Mouse (Mus musculus) heart, postnatal 0 days (tissue): Measurements from ENCODE around the gene Vamp3. TPM values are rescaled to one million over a fixed set of nuclear protein-coding genes. Genes with fewer than 3 reads are reported as not detected.

Experiments
- ATAC-seq: fragments of 200-750 bp; cut with Nextera tagmentation; 2 replicates; pipeline ENCODE4 v1.8.0; 2017; ENCODE audit warnings: low read depth, moderate number of reproducible peaks, moderate library complexity; ENCODE audit not compliant: insufficient read depth
- DNase-seq: peaks from one replicate; pipeline ENCODE4 v3.0.0-alpha.2; 2016; ENCODE audit warnings: low spot score
- H3K27ac ChIP-seq: fragments of 300-500 bp; sonication (generic); 2 replicates; pipeline ENCODE4 v1.5.1; 2014; ENCODE audit warnings: low read depth, mild to moderate bottlenecking
- H3K27me3 ChIP-seq: fragments of 300-500 bp; sonication (generic); 2 replicates; pipeline ENCODE4 v1.6.1; 2014; ENCODE audit warnings: low read length, mixed read lengths; ENCODE audit not compliant: control insufficient read depth, insufficient read depth
- H3K36me3 ChIP-seq: fragments of 300-500 bp; sonication (generic); replicated peaks from 2 replicates; pipeline ENCODE4 v1.6.1; 2014; ENCODE audit warnings: low read length, mixed read lengths; ENCODE audit not compliant: control insufficient read depth, insufficient read depth
- H3K4me1 ChIP-seq: fragments of 300-500 bp; sonication (generic); 2 replicates; pipeline ENCODE4 v1.6.1; 2014; ENCODE audit warnings: antibody characterized with exemption; ENCODE audit not compliant: control insufficient read depth, insufficient read depth
- H3K4me2 ChIP-seq: fragments of 300-500 bp; sonication (generic); 2 replicates; pipeline ENCODE4 v1.6.1; 2014; ENCODE audit warnings: low read depth, mild to moderate bottlenecking, low read length, moderate library complexity
- H3K4me3 ChIP-seq: fragments of 300-500 bp; sonication (generic); 2 replicates; pipeline ENCODE4 v1.5.1; 2014; ENCODE audit warnings: low read depth, low read length
- H3K9ac ChIP-seq: fragments of 300-500 bp; sonication (generic); replicated peaks from 2 replicates; pipeline ENCODE4 v1.6.1; 2014; ENCODE audit warnings: low read depth, low read length, mixed read lengths
- H3K9me3 ChIP-seq: fragments of 300-500 bp; sonication (generic); replicated peaks from 2 replicates; pipeline ENCODE4 v1.6.1; 2016; ENCODE audit warnings: low read length; ENCODE audit not compliant: control insufficient read depth
- CTCF ChIP-seq: IDR thresholded peaks from 2 replicates; pipeline ENCODE4 v1.5.1; 2016; ENCODE audit warnings: antibody characterized with exemption, control low read depth, low read depth
- EP300 ChIP-seq: IDR thresholded peaks from 2 replicates; pipeline ENCODE4 v1.6.1; 2016; ENCODE audit warnings: antibody characterized with exemption, low read depth
- WGBS: fragments of 180-500 bp; shearing (Covaris S2); extraction: QIAGEN DNeasy Blood & Tissue Kit; methylation state at CpG from one replicate; pipeline ENCODE4 v1.1.7; 2014; 5-methylcytosine and 5-hydroxymethylcytosine counted together
- polyA plus RNA-seq: library from polyadenylated mRNA; unstranded; fragments of >200 nt; fragmentation: Nextera tagmentation; extraction: Ambion mirVana; gene quantifications from 2 replicates; pipeline ENCODE4 v1.2.1, GENCODE M21; 2015
- total RNA-seq: library from RNA; depleted of rRNA; stranded (reverse); fragments of >200 nt; gene quantifications from 2 replicates; pipeline ENCODE4 v1.2.3, GENCODE M21; 2014; ENCODE audit warnings: low replicate concordance

The Vamp3 gene
- total and polyA plus RNA-seq, 2 experiments from 2014 or later, result 75.8 to 82.3 TPM

DNA sequence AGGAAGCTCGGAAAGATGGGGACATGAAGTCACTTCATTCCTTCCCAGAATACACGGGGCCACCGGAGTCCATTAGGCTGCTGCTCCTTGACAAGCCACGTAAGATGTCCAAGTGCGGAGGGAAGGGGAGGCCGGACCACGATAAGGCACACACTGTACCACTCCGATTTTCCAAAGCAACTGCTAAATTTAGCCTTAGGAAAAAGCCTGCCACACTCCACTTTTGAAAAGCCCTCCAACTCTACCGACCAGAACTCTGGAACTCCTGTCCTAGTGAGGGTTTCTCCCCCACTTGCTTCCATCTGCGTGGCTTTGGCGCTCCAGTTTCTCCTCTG, 39.3 kb upstream of the Vamp3 start:
- peak overlapping the region; percentile 34 for H3K4me3 ChIP-seq
- peak overlapping the region; percentile 96 for H3K27ac ChIP-seq
- peak overlapping the region; percentile 62 for H3K4me2 ChIP-seq
- peak overlapping the region; percentile 57 for H3K9ac ChIP-seq
- ATAC-seq, result peak; percentile 62
- WGBS, result 27% methylated on average over 11 of the region's 11 CpGs
- TF ChIP-seq CTCF (no peak), EP300 (no peak; the same call in 1 of the 2 replicates)
- peaks cover 28% of the 10 kb centered on the region for H3K4me1 ChIP-seq
- no peaks in the 10 kb centered on the region for H3K27me3 ChIP-seq
- no peaks in the 10 kb centered on the region for H3K9me3 ChIP-seq
- H3K36me3 ChIP-seq, result 0 out of 2 replicates have a peak, but pooled peaks cover 2% of the 10 kb centered on the region
- DNase-seq, result peak; percentile 74

DNA sequence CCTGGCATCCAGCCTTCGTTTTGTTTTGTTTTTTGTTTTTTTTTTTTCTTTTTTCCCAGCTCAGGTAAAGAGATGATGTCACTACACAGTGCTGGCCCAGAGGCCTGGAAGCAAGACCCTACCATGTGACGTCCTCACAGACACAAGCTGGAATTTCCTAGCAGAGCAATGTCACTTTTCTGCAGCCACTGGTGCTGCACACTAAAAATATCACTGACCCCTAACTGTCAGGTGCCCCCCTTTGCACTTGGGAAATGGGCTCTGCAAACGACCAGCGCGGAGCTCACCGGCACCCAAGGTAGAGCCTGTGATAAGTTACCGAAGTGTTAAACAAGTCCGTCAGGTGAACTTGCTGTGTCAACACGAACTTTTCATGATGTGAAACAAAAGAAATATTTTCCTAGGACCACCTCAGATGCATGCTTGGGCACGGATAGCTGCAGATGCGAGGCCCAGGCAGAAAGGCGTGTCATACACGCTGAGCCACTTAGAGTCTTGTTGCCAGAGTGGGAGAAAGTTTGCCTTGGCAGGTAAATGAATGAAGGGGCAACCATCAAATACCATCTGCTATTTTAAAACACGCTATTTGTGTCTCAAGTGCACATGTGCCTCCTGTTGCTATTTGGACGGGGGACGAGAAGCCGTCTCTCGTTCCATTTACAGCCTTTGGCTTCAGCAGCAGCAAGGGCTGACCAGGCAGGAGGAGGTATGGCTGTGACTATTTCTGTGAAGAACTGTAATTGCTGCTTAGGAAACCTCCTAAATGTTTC, 38.8 kb upstream of the Vamp3 start:
- no peaks in the 10 kb centered on the region for H3K27me3 ChIP-seq
- peaks cover 28% of the 10 kb centered on the region for H3K4me1 ChIP-seq
- H3K9me3 ChIP-seq, result no peaks in the 10 kb centered on the region
- no peak for TF ChIP-seq CTCF
- TF ChIP-seq EP300, result no peak
- peak overlapping the region; percentile 34; the same call in 1 of the 2 replicates for H3K4me3 ChIP-seq
- DNase-seq (peak; percentile 53), ATAC-seq (peak; percentile 62)
- peak overlapping the region; percentile 57 for H3K9ac ChIP-seq
- peak overlapping the region; percentile 62 for H3K4me2 ChIP-seq
- WGBS, result 33% methylated on average over 18 of the region's 18 CpGs
- peak overlapping the region; percentile 96 for H3K27ac ChIP-seq
- 0 out of 2 replicates have a peak, but pooled peaks cover 5% of the 10 kb centered on the region for H3K36me3 ChIP-seq

DNA sequence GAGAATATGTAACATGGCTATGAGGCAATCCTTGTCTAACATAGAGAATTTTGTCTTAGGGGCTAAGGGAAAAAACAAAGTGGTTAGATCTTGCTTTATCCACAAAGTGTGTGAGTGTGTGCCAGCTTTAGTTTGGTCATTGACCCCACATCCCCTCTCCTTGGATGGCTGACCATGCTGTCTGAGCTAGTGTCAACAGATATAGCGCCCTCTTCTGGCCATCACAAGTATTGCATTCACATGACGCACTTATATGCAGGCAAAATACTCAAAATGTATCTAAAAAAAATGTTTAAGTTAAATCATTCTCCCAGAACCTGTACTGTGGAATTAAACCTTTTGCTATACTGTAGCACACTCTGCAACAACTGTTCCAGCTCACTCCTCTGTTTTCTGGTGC, 37.4 kb upstream of the Vamp3 start:
- H3K4me2 ChIP-seq, result peak overlapping the region; percentile 62; the same call in 1 of the 2 replicates
- 0 out of 2 replicates have a peak, but pooled peaks cover 5% of the 10 kb centered on the region for H3K36me3 ChIP-seq
- peak; percentile 69 for TF ChIP-seq CTCF
- TF ChIP-seq EP300, result no peak
- H3K9me3 ChIP-seq, result no peaks in the 10 kb centered on the region
- H3K4me3 ChIP-seq, result no peak overlapping the region
- ATAC-seq (no peak), DNase-seq (peak; percentile 58)
- WGBS, result 33% methylated on average over 2 of the region's 2 CpGs
- no peaks in the 10 kb centered on the region for H3K27me3 ChIP-seq
- H3K9ac ChIP-seq, result no peak overlapping the region
- H3K27ac ChIP-seq, result peak overlapping the region; percentile 96
- H3K4me1 ChIP-seq, result peaks cover 33% of the 10 kb centered on the region

DNA sequence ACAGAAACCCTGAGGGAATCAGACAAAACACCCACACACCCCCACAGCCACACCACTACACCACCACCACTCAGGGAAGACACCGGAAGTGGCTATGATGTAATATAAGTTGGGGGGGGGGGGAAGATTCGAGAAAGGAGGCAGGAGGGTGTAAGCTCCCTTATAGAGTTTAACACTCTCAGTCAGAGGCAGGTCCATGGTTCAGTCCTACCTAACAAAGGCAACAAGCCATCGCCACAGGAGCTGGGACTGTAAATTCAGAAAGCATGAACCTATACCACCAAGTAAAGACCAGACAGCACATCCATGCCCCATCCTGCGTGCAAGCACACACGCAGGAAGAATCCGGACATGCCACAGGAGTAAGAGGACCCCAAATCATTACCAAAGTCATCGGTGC, 31.5 kb upstream of the Vamp3 start, which contains the start of gene Gm13090:
TSS of gene Gm13090 (plus strand) at position 301 of the 400 bp plus-strand sequence.
- ATAC-seq (no peak), DNase-seq (no peak)
- Histone ChIP-seq H3K4me2 (no peak within 1 kb of the TSS), H3K27ac (peak within 1 kb of the TSS; percentile 66), H3K9ac (no peak within 1 kb of the TSS; the same call in 1 of the 2 replicates), H3K4me1 (peaks cover 28% of the 10 kb centered on the region), H3K36me3 (peaks cover 28% of the 10 kb centered on the region; the same call in 1 of the 2 replicates), H3K27me3 (no peaks in the 10 kb centered on the region), H3K9me3 (no peaks in the 10 kb centered on the region), H3K4me3 (no peak within 1 kb of the TSS)
- no peak for TF ChIP-seq CTCF
- no peak for TF ChIP-seq EP300
- 68% methylated on average over 7 of the region's 7 CpGs for WGBS

DNA sequence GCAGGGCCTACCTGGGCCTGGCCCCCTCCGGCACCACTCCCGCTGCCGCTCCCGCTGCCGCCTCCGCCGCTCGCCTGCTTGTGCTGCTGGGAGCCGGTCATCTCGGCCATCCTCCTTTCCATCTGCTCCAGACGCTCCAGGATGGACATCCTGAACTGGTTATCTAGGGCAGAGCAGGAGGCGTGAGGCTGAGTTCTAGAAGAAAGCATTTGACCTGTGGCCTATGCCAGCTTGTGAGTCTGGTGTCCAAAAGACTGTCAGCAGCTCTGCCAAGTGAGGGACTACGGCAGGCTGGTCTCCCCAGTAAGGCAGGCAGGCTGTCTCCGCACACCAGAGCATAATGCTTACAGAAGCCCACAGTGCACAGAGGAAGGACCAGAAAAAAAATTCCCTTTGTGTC, 31.1 kb upstream of the Vamp3 start:
- no peaks in the 10 kb centered on the region for H3K9me3 ChIP-seq
- 58% methylated on average over 14 of the region's 14 CpGs for WGBS
- peak overlapping the region; percentile 66 for H3K27ac ChIP-seq
- peaks cover 28% of the 10 kb centered on the region for H3K4me1 ChIP-seq
- H3K9ac ChIP-seq, result no peak overlapping the region; the same call in 1 of the 2 replicates
- no peak for ATAC-seq
- no peak for DNase-seq
- no peak overlapping the region for H3K4me2 ChIP-seq
- no peak overlapping the region for H3K4me3 ChIP-seq
- no peak for TF ChIP-seq EP300
- no peak for TF ChIP-seq CTCF
- peaks cover 28% of the 10 kb centered on the region; the same call in 1 of the 2 replicates for H3K36me3 ChIP-seq
- H3K27me3 ChIP-seq, result no peaks in the 10 kb centered on the region
